Mouse (Mus musculus) brain, adult 10 weeks (tissue): ENCODE results near the gene Zfp667. TPM values are rescaled to one million over a fixed set of nuclear protein-coding genes. Genes with fewer than 3 reads are reported as not detected.

Experiments used
- polyA plus RNA-seq: library from polyadenylated mRNA; stranded (reverse); fragments of 350-450 nt; fragmentation: Illumina TruSeq; extraction: RNeasy Lipid Tissue Mini Kit (QIAGEN cat#74804); gene quantifications from one replicate; pipeline ENCODE4 v1.2.3, GENCODE M21; 2015; ENCODE audit warnings: low read depth, low replicate concordance

Zfp667 gene
- polyA plus RNA-seq, result 10.2 TPM

DNA sequence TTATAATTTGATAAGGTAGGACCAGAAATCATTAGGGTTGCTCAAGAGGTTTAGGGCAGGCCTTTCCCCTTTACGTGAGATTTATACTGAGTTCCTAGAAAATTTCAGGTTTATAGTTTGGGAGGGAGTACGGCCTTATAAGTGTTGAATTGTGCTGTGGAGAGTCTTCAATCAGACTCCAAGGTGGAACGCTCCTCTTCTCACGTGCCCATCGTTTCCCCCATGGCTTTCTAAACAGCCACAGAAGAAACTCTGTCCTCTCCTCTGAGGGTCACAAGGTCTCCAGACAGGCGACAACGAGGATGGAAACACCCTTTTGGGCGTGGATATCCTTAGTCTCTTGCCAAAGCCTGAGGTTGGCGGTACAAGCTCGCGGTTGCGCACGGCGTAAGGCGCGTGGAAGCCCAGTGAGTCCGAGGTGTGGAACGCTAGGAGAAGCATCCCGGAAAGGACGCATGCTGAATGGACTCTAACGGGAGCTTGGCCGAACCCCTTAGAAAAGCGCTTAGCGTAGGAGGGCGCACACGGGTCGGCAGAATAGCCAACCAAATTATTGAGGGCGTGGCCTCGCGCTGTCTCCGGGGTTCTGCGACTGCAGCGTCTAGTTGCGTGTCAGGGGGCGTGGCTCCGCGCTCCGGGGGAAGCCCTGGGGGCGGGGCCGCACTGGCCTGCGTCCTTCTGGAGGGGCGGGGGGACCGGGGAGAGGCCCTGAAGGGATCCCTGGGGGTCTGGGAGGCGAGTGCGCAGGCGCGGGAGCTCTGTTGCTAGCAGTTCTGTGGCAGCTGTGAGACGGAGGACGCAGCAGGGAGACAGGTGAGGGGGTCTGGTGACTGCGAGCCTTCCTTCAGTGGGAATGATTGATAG, at the start of gene Zfp667:
TSS of gene Zfp667 (plus strand) at position 738 of the 864 bp plus-strand sequence.

DNA sequence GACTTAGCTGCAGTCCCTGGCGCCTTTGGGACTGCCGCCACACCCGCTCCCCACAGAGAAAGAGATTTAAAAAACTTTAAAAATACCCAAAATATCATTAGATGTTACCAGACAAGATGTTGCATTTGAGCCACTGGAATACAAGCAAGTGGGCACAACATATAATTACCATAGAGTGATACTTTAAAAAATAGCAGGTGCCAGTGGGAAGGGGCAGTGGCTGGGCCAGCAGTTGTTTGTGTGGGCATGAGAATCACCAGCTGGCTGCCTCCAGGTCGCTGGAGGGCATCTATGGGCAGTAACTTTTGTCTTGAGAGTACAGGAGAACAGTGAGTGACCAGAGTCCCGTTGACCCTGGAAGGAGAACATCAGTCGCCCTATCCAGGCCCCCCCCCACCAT, 34.0 kb upstream of the Zfp667 start, which contains the start of gene Epp13:
TSS of gene Epp13 (plus strand) at position 301 of the 400 bp plus-strand sequence.

DNA sequence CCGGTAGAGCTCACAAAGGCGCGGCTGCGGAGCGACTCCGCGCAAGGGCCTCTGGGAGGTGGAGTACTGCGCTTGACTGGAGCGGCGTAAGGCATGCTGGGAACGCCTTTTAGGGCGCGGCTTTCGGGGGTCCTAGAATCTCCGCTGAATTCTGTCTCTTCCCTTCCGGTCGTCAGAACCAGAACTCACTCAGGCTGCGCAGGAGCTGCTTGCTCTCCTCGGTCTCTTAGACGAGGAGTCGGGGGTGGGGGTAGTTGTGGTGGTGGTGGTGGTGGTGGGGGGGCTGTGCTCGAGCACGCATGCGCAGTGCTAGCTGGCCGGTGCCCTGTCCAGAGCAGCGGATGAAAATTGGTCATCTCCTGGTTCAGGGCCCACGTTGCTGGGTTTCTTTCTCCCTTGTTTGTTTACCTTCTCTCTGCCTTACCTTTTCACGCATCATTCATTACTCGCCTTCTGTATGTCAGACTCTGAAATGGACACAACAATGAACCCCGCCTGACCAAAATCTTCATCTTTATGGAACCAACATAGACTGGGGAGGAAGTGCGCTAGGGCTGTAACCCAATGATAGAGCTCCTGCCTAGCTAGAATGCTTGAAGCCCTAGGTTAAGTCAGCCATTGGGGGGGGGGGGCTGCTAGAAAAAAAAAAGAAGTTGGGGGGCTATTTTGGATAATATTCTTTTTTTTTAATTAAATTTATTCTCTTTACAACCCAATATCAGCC, 45.0 kb downstream of the Zfp667 start, which contains the start of gene Zfp583:
TSS of gene Zfp583 (minus strand) at position 53 of the 724 bp plus-strand sequence.

DNA sequence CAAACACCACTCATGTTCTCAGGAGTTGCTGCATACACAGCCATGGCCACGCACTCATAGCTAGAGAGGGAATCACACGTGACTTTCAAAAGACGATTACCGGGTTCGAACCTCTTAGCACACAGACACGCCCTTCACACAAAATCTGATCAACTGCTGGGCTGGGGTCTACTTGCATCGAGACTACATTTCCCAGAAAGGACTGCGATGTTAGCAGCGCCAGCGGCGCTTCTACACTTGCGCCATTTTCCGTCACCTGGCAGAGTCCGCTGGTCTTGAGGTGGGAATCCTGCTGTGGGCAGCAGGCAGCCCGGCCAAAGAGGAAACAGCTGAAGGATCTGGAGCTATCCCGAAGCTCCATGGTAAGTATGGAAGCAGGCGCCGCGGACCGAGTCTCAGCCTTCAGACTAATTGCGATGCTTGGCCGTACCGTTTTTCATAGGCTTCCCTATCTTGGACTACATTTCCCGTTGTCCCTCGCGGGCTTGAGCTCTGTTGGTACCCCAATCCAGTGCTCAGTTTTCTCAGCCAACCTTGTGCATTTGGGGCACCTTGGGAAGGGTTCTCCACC, 57.2 kb downstream of the Zfp667 start, which contains the start of gene Gm3854:
TSS of gene Gm3854 (plus strand) at position 259 of the 571 bp plus-strand sequence.

Other genes with a start within 250 kb of the Zfp667 start
- not detected for gene Nlrp4c, start 241.4 kb upstream of the Zfp667 start, polyA plus RNA-seq
- gene Zfp787, start 130.6 kb upstream of the Zfp667 start, polyA plus RNA-seq, result 26.4 TPM
- 38.9 TPM for gene Zfp444, start 114.4 kb upstream of the Zfp667 start, polyA plus RNA-seq
- not detected for gene Galp, start 89.5 kb upstream of the Zfp667 start, polyA plus RNA-seq
- not detected for gene Zscan5b, start 64.3 kb upstream of the Zfp667 start, polyA plus RNA-seq
- gene Epp13, start 33.9 kb upstream of the Zfp667 start, polyA plus RNA-seq, result not detected
- gene Zfp583, start 44.7 kb downstream of the Zfp667 start, polyA plus RNA-seq, result 6.4 TPM
- 5.1 TPM for gene Gm3854, start 57.2 kb downstream of the Zfp667 start, polyA plus RNA-seq
- 4.1 TPM for gene Zfp78, start 76.7 kb downstream of the Zfp667 start, polyA plus RNA-seq
- gene Zfp28, start 96.7 kb downstream of the Zfp667 start, polyA plus RNA-seq, result 5.9 TPM
- 18.7 TPM for gene Smim17, start 112.1 kb downstream of the Zfp667 start, polyA plus RNA-seq
- 0.13 TPM for gene Gm20715, start 123.7 kb downstream of the Zfp667 start, polyA plus RNA-seq
- gene Olfr1344, start 152.1 kb downstream of the Zfp667 start, polyA plus RNA-seq, result 1.2 TPM
- gene Olfr1336, start 169.6 kb downstream of the Zfp667 start, polyA plus RNA-seq, result not detected
- not detected for gene Olfr1346, start 180.5 kb downstream of the Zfp667 start, polyA plus RNA-seq
- gene Olfr5, start 200.4 kb downstream of the Zfp667 start, polyA plus RNA-seq, result not detected
- gene Olfr1347, start 213.2 kb downstream of the Zfp667 start, polyA plus RNA-seq, result not detected
- gene Olfr1348, start 222.2 kb downstream of the Zfp667 start, polyA plus RNA-seq, result not detected
- gene Olfr1349, start 236.4 kb downstream of the Zfp667 start, polyA plus RNA-seq, result not detected